Mouse (Mus musculus) ES-E14 (cell line): Measurements from ENCODE around the gene Slk.

ENCODE experiments used
- CHD2 ChIP-seq: IDR thresholded peaks from 2 replicates; pipeline ENCODE4 v1.6.1; 2014; ENCODE audit warnings: mild to moderate bottlenecking, low read depth, low read length, inconsistent platforms
- HCFC1 ChIP-seq: IDR thresholded peaks from 2 replicates; pipeline ENCODE4 v1.6.1; 2012; ENCODE audit warnings: low read length, inconsistent platforms, borderline replicate concordance; ENCODE audit not compliant: insufficient read depth
- MAFK ChIP-seq: IDR thresholded peaks from 2 replicates; pipeline ENCODE4 v1.6.1; 2014; ENCODE audit warnings: mild to moderate bottlenecking, low read depth, low read length, inconsistent platforms; ENCODE audit not compliant: insufficient read depth
- ZNF384 ChIP-seq: IDR thresholded peaks from 2 replicates; pipeline ENCODE4 v1.6.1; 2012; ENCODE audit warnings: low read depth, low read length, inconsistent platforms

GRCm38 (mm10) chr19:47545528-47545927, 34.0 kb upstream of the Slk start:
- no peak for TF ChIP-seq HCFC1
- no peak for TF ChIP-seq MAFK
- no peak for TF ChIP-seq CHD2
- no peak for TF ChIP-seq ZNF384
